Mouse (Mus musculus) adrenal gland, adult 8-10 months (tissue): ENCODE measurements around the gene Osbpl9. TPM values are rescaled to one million over a fixed set of nuclear protein-coding genes. Genes with fewer than 3 reads are reported as not detected.

Experiments used
- DNase-seq: peaks from one replicate; pipeline ENCODE4 v3.0.0; 2022
- total RNA-seq, 4 experiments: library from RNA; stranded (reverse); gene quantifications; 2 replicates each; pipeline ENCODE4 v1.2.4; 2022

Gene Osbpl9
- 100 to 1,000 TPM; 123 to 159 (median 148) TPM for total RNA-seq

DNA sequence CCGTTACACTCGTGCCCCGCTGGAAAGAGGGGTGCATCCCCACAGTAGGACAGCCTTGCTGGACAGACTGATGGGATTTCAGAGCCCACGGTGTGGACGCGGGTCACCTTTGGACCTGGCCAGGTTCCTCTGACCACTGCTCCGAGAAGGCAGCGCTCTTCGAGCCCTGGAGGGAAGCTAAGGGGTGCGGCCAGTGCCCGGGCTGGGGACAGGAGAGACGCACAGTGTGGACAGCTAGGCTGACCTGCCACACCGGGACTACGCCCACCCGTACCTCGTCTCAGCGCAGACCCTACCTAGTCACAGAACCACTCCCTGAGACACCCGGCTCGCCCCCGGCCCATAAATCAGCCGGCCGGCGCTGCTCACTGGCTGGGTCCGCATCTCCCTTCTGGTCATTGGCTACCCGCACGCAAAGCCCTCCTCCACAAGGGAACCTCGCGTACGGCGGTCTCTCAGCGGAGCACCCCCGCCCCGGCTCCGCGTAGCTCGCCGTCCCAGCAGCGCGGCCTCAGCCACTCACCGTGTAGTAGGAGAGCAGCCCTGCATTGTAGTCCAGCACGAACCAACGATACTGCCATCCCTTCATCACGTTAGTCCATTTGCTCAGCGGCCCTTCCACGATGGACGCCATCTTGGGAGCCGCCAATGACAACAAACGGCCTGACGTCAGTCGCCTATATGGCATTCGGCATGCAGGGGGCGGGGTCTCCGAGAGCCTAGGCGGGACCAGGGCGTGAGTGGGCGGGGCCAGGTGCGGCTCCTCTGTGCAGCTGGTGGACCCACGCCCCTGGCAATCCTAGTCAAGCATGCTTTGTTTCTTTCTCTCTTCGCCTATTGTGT, at the start of gene Osbpl9:
Osbpl9 (minus strand) TSS at position 691 of the 843 bp plus-strand sequence.
- DNase-seq, result peak; percentile 96

DNA sequence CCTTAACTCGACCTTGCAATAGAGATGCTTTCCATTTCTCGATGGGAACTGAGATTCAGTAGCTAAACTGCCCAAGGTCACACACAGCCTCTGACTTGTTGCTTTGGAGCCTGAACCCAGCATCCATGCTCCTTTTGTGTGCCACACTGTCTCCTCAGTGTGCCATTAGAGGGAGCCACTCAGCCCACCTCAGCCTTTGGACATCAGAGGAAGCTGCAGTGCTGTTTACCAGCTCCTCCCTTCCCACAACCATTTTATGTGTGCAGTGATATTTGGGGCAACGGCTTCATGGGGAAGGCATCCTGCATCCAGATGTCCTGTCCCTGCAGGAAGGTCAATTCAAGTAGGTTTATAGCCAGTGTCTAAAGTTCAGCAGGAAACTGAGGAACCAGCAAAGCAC, 49.5 kb upstream of the Osbpl9 start:
- peak; percentile 18 for DNase-seq

GRCm38 (mm10) chr4:109245016-109245620, 43.0 kb upstream of the Osbpl9 start:
- no peak for DNase-seq

- no peak for DNase-seq
Observed at GRCm38 (mm10) chr4:109244506-109244905, 42.4 kb upstream of the Osbpl9 start.

DNA sequence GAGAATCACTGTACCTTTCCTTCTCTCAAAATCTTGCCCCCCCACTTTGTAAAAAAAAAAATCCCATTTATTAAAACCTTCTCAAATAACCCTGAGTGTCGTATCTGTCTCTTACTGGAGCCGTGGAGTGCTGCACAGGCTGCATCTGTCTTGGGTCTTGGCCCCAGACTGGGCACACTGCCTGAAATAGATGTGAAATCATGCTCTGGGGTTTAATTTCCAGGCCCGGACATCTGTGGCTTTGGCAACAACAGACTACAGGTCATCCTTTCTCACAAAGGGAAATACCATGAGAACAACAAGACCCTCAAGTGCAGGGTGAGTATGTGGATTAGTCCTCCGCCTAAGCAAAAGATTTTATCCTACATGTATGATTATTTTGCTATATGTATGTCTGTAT, 39.9 kb upstream of the Osbpl9 start:
- no peak for DNase-seq

DNA sequence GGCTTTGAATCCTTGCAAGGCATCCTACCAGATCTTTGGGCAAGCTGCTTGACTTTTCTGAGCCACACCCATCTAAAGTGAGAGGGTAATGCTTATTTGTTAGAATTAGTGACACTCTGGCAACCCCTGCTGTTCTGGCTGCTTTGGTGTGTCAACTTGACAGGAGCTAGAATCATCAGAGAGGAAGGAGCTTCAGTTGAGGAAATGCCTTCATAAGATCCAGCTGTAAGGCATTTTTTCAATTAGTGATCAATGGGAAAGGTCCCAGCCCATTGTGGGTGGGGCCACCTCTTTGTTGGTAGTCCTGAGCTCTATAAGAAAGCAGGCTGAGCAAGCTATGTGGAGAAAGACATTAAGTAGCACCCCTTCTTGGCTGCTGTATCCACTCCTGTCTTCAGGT, 39.1 kb upstream of the Osbpl9 start:
- DNase-seq, result no peak

DNA sequence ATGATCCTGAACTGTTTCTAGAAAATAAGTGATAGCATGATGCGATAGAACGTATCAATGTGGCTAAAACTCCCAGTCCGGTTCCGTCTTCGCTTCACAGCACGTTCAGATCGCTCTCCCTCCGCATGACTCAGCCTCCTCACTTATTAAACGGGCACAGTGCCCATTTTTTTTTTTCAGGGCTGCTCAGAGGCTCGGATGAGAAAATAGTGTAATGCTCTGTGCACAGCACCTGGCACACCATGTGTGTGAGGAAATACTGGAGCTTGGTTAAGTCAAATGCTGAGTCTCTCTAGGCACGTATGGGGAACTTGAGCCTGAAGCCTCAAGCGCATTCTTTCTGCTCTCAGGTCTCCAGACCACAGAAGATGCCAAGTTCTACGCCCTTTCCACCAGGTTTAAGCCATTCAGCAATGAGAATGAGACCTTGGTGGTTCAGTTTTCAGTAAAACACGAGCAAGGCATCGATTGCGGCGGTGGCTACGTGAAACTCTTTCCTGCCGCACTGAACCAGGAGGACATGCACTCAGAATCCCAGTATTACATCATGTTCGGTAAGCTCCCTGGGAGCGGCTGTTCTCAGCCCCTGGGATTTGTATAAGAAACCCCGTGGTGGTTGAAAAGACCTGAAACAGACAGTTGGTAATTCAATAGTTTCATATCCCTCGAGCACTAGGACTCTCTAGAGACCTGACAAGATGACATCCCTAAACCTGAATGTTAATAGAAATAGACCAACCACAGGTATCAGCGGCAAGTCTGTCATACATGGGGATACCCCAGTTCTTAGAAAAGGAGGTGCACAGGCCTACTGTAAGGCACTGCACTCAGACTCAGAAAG, 36.6 kb upstream of the Osbpl9 start:
- DNase-seq, result peak; percentile 51

GRCm38 (mm10) chr4:109236186-109236879, 34.3 kb upstream of the Osbpl9 start:
- DNase-seq, result no peak

GRCm38 (mm10) chr4:109234806-109235350, 32.8 kb upstream of the Osbpl9 start:
- no peak for DNase-seq

GRCm38 (mm10) chr4:109234185-109234584, 32.1 kb upstream of the Osbpl9 start, which contains the start of gene Calr4:
Gene Calr4, plus strand, starts transcription at chr4:109234485.
- DNase-seq, result no peak

DNA sequence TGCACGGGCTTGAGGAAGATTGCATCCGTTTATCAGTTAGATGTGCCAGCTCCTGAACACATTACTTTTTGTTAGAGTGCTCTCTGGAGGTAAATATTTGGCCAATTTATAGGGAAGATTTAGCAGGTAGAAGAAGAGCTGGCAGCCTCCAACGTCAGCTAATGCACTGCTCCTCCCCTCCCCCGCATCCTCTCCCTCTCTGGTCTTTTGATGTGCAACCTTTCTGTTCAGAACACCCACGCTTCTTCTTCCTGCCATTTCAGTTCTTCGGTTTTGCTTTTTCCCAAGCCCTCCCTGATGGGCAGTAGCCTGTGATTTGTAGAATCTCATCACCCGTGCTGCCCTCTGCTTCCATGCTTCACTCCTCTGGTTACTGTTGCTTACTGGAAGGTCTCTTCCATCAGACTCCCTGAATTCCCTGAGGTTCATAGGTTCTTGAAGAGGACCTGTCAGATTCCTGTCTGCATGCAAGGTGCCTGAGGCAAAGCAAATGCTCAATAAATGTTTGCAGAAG, 27.8 kb upstream of the Osbpl9 start:
- DNase-seq, result no peak

GRCm38 (mm10) chr4:109226071-109226470, 24.0 kb upstream of the Osbpl9 start:
- DNase-seq, result no peak

DNA sequence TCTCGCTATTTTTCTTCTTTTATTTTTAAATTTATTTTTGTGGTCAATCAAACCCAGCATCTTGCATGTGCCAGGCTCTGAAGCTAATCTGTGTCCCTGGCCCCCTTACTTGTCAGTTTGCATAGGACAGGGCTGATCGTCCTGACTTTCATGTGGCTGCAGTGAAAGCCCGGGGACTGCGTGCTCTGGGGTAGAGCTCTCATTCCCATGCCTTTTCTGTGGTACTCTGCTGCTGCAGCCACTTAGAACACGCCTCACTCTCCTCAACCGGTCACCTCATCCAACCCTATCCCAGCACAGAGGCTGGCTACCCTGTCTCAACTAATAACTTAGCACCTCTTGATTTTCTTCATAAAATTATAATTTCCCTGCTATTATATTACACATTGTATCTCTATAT, 23.5 kb upstream of the Osbpl9 start:
- DNase-seq, result no peak

DNA sequence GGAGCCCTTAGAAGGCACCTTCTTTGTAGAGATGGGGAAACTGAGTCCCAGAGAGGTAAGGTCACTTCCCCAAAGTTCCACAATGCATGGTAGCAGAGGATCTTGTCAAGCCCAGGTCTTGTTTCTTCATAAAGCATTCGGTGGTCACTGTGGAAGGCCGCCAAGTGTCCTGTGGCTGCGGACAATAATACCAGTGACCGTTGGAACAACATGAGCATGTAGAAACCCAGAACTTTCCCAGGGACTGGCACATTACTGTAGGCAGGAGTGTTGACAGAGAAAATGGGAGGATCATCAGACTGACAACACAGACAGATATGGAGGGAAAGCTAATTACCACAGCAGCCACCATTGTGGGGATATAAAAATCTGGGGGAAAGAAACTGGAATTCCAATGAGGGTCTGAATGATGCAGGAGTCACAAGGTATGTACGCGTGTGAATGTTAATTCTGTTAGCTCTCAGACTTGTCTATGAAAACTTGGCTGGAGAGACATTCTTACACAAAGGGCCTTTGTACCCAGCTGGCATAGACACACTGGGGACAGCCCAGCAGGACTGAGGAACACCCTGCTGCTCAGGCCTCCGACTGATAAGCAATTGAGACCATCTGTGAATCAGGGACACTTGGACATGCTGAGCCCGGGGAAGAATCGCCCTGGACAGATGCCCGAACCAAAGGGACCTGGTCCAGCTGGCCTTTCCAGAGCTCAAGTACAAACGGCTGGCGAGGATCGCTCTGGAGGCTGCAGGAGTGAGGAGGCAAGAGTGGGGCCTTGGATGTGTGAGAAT, 22.9 kb upstream of the Osbpl9 start:
- DNase-seq, result peak; percentile 87

DNA sequence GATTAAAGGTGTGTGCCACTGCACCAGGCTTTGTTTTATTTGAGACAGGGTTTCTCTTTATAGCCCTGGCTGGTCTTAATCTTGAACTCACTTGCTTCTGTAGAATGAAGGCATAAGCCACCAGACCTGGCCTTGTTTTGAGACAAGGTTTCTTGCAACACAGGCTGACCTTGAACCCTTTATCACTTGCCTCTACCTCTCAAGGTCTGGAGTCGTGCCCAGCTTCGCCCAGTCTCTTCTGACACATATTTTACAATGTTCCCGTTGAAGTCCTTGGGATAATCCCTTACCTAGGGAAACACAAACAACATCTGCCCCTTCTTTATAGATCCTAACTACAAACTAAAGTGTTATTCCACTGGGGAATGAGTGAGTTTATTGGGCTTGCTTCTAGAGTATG, 19.9 kb upstream of the Osbpl9 start:
- DNase-seq, result peak; percentile 88

DNA sequence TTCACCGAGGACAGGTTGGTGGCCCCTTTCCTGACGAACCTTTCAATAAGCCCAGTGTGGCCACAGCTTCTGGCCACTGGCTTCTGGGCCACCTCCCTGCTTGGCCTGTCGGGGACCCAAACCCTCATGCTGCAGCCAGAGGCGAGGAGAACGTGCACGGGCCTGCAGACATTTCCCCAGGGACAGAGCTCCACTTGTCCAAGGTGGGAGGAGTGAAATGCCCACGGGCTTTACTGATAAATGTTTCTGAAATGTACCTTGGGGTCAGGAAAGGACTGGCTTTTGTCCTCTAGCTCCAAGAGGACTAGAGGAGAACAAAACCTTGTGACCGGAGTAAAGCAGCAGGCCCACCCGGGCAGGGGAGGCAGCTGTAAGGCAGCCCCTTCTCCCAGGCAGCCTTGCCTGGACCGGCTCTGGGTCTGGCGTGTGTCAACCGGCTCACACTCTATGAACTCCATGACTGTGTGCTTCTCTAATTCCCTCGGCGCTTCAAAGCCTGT, 18.4 kb upstream of the Osbpl9 start:
- DNase-seq, result no peak

DNA sequence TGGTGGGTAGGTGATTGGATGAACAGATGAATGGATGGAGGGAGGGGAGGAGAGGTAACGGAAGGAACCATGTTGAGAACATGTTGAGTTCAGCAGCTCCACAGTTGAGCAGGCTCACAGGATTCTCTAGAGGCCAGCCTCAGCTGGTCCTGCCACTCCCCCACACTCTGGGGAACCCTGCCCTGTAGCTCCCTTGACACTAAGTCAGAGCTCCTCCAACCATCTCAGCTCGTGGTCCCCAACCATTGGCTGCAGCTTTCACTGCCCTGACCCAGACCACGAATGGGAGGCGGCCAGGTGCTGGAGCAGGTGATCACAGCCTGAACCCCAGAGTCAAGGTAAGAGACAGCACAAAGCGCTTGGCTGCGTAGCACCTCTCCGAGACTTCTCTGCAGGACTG, 15.9 kb upstream of the Osbpl9 start:
- no peak for DNase-seq

DNA sequence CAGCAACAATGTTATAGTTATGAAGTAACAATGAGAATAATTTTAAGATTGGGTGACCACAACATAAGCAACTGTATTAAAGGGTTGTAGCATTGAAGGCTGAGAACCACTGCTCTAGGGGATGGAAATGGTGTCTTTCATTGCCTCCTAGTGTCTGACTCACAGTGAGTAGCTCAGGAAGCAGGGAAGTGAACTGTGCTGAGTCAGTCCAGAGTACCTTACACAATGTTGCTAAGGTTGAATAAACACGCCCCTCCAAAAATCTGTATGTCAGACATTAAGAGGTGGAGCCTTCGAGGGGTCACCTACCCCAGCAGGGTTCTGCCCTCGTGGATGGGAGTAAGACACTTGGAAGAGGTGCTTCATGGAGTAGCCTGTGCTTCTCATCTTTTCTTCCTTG, 11.9 kb upstream of the Osbpl9 start:
- DNase-seq, result no peak

DNA sequence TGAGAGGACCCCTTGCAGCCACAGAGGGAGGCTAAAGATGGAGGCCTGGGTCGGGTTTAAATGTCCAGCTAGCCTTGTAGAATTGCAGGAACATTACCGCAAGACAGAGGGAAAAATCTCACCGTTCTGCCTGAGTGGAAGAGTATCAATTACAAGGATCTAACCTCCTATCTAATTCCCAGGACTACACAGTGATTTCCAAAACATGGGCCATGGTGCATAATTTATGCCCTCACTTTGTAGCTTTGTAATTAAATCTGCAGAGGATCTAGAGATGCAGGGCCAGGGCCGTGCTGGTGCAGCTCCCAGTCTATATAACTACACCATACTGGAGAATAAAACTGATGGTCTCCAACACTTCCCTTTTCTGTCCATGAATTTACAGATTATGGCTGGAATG, 8.8 kb upstream of the Osbpl9 start:
- no peak for DNase-seq

GRCm38 (mm10) chr4:109210253-109210652, 8.2 kb upstream of the Osbpl9 start:
- no peak for DNase-seq

GRCm38 (mm10) chr4:109207524-109207923, 5.5 kb upstream of the Osbpl9 start:
- DNase-seq, result no peak
